Mouse (Mus musculus) activated CD4-positive, CD25-positive, alpha-beta regulatory T cell (primary cell): Measurements from ENCODE around the gene Lgals8. TPM values are rescaled to one million over a fixed set of nuclear protein-coding genes. Genes with fewer than 3 reads are reported as not detected.

ENCODE experiments used
- polyA plus RNA-seq, 2 experiments: library from polyadenylated mRNA; unstranded; fragments of 100-300 nt; shearing (Covaris generic); gene quantifications; one replicate each; pipeline ENCODE4 v1.2.1; 2017

Lgals8 gene
- polyA plus RNA-seq = 10 to 100 TPM; 57.6 to 75.9 TPM

GRCm38 (mm10) chr13:12464844-12465243 lies at the start of gene Lgals8:
Lgals8 (minus strand) TSS chr13:12464944.

GRCm38 (mm10) chr13:12394609-12395505 lies 69.9 kb downstream of the Lgals8 start, which contains the start of gene Heatr1:
Heatr1 (plus strand) TSS chr13:12395027.

Other genes starting within 250 kb of the Lgals8 start
- gene Mtr, start 206.8 kb downstream of the Lgals8 start, polyA plus RNA-seq = 10 to 100 TPM; 17.0 to 20.8 TPM
- gene Actn2, start 124.2 kb downstream of the Lgals8 start, polyA plus RNA-seq = 10 to 100 TPM in 1 of 2 experiments, 1 to 10 TPM in 1; 1.7 to 19.8 TPM
- gene Heatr1, start 69.9 kb downstream of the Lgals8 start, polyA plus RNA-seq = 10 to 100 TPM; 33.0 to 33.6 TPM
- gene Edaradd, start 55.5 kb upstream of the Lgals8 start, polyA plus RNA-seq = under 1 TPM; 0.20 to 0.82 TPM
- 10 to 100 TPM in 1 of 2 experiments, 1 to 10 TPM in 1; 7.4 to 10.2 TPM for gene Ero1lb, start 100.9 kb upstream of the Lgals8 start, polyA plus RNA-seq